In the genomic region with DNA sequence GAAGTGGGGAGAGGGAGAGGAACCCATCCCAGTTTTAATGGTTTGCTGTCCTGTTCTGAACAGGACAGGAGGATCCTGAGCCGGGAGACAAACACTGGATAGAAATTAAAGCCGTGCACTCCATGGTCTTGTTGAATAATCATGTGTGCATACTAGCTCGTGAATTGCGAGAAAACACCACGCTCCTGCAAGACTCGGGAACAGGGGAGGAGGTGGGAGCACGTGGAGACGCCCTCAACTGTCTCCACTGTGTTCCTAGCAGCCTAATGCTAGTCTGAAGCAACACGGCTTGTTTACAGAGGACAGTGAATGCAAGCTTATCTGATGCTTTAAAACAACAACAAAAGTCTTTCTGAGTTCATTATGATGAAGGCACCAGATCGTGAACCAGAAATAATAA, we compare ENCODE assay signal across 16 mouse cellular contexts.
"Had no signal": no experiment of that assay in that cellular context is flagged by ENCODE, and none has a peak within 500 bp of the region (broad histone marks: within the 10 kb centered on the region; RNA-seq: fewer than 3 reads in every experiment).

No protein-coding gene starts in this region.

- H3K4me3 ChIP-seq: kidney, embryonic 15.5 days; limb, embryonic 15.5 days; liver, embryonic 12.5 days; midbrain, embryonic 10.5 days; midbrain, embryonic 15.5 days; neural tube, embryonic 13.5 days had no signal

- H3K27ac ChIP-seq: kidney, embryonic 15.5 days; limb, embryonic 15.5 days; liver, embryonic 12.5 days; midbrain, embryonic 10.5 days; midbrain, embryonic 15.5 days; neural tube, embryonic 13.5 days; stomach, postnatal 0 days had no signal

- DNase-seq: kidney, adult 2 months; kidney, postnatal 14 days; layer of hippocampus, postnatal 36 days; lung, embryonic 14.5 days; lung, postnatal 10 days; lung, postnatal 4 days; retina, postnatal 1 day; thymus, adult 18-20 months; thymus, postnatal 14 days had no signal
